Mouse (Mus musculus): ENCODE measurements at regions not wholly inside any gene's neighbourhood (a gene's known extent, or its start where the extent isn't known, plus 50 kb on each side); places are given as distances from the start of the nearest gene placed in this dataset.

DNA sequence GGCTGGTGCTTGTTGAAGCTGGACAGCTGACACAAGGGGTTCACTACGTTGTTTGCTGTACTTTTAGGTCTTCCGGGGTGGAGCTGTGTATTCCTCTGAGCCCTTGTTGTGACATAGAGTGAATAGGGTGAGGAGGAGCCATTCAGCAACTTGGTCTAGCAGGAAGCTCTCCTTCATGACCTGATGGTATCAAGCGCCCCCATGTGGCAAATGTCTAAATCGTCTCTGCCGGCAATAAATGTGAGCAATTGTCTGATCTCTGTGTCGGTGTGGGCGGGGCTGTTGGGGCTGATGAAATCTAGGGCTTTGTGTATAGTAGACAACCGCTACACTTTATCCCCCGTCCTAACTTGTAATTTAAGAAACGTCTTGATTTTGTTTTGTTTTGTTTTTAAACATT lies 79.2 kb upstream of the Serbp1 start:
- TF ChIP-seq CTCF (IDR thresholded peaks at IDR 0.05; ENCODE audit: insufficient read depth, low read depth, low read length) = peak; percentile 41; the same call in 1 of the 2 replicates
- no peak for TF ChIP-seq POLR2A (IDR thresholded peaks at IDR 0.05; ENCODE audit: insufficient read depth, low read depth, low read length)

All from olfactory bulb, adult 2 months (tissue).